Mouse (Mus musculus) layer of hippocampus, adult 18-20 months (tissue): ENCODE measurements around the gene Rdh16f1. TPM values are rescaled to one million over a fixed set of nuclear protein-coding genes. Genes with fewer than 3 reads are reported as not detected.
A peak's percentile ranks its signal among the peaks of the same experiment; 100 is the strongest.
"Not testable (repeated sequence)": the region's sequence is repeated elsewhere in the genome, so short reads cannot be mapped to it uniquely, and the experiment has no call there.

Experiments used
- DNase-seq, 2 experiments: peaks; one replicate each; pipeline ENCODE4 v3.0.0; 2022; ENCODE audit warnings: low spot score in 2 of 2
- total RNA-seq, 2 experiments: library from RNA; stranded (reverse); gene quantifications; 2 replicates each; pipeline ENCODE4 v1.2.3; 2021

Gene Rdh16f1
- total RNA-seq, 2 experiments from 2014 or later, result not detected

GRCm38 (mm10) chr10:127748847-127749612 is 10.6 kb upstream of the Rdh16f1 start:
- DNase-seq, result no peak

- peak; percentile 47 to 50 for DNase-seq
These were observed 9.3 kb upstream of the Rdh16f1 start for GRCm38 (mm10) chr10:127750136-127750777.

GRCm38 (mm10) chr10:127751548-127751947 is 8.0 kb upstream of the Rdh16f1 start, which contains the start of gene Gpr182:
Gpr182 (minus strand) TSS chr10:127751732.
- no peak for DNase-seq

- no peak for DNase-seq
These were observed 4.9 kb upstream of the Rdh16f1 start for GRCm38 (mm10) chr10:127754566-127755166.

DNA sequence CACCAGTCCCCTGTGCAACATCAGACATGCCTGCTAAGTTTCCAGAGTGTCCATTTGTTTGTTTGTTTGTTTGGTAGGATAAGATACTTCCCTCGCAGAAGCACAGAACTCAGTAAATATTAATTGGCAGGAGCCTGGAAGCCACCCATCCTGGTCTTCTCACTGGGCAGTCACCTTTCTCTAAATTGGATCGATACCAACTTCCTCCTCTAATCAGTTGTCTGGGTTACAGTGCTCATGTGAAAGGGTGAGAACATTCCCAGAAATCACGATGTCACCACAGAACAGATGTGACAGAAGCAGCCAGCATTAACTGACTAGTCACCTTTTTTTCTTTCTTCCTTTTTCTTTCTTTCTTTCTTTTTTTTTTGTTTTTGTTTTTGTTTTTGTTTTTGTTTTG is 4.3 kb upstream of the Rdh16f1 start:
- no peak for DNase-seq

- DNase-seq, result no peak
These were observed 3.7 kb upstream of the Rdh16f1 start for GRCm38 (mm10) chr10:127755770-127756468.

DNA sequence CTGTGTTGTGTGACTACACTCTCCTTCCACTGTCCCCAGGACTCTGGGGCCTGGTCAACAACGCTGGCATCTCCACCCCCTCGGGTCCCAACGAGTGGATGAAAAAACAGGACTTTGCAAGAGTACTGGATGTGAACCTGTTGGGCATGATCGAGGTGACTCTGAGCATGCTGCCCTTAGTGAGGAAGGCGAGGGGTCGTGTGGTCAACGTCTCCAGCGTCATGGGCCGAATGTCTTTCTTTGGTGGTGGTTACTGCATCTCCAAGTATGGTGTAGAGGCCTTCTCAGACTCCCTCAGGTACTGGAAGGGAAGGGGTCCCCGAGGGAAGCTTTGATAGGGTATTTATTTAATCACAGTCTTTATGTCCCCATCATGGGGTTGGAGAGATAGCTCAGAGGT is 3.3 kb downstream of the Rdh16f1 start:
- not testable (repeated sequence) for DNase-seq

DNA sequence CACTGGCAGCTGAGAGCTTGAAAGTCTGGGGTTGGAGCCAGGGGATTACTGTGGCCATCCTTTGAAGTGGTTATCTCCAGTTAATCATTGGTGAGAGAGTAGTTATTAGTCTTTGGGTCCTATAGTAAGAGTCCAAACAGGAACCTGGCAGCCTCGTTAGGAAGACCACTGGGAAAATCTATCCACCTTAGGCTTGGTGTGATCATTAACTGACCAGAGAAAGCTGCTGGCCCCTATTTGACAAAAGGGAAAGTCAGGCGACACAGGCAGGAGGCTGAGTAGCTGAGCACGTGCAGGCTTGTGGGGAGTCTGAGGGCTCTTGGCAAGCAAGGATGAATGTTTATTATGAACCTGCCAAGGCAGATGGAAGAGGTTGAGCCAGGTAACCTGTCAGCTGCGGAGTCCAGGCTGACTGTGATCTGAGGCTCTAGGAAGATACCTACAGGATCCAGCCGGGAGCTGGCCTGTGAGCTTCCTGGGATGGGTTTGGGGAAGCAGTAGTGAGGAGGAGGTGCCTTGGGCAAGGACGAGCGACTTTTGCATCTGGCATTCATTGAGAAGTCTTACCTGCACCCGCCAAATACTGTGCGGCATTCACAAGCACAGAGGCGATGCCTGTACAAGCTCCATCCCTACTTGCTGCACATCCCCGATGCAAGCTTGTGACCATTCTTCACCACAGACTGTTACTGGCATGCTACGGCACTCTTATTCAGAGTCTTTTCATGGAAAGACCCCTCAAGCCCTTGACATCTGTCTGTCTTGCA is 4.5 kb downstream of the Rdh16f1 start:
- no peak for DNase-seq

DNA sequence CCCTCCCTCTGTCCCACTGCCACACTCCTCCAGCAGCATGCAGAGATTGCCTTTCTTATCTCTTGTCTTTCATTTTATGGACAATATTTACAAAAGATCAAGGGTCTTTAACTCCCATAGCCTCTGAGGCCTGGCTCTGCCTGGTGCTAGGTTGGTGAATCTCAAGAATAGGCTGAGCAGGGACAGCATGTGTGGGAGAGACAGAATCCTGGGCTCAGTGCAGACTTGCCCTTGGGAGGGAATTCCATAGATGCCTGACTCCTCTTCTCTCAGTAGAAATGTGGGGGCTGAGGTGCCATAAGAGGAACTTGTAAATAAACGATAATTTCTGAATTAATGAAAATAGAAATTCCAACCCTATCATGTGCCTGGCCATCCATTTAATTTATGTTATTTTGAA is 7.0 kb downstream of the Rdh16f1 start:
- no peak for DNase-seq

DNA sequence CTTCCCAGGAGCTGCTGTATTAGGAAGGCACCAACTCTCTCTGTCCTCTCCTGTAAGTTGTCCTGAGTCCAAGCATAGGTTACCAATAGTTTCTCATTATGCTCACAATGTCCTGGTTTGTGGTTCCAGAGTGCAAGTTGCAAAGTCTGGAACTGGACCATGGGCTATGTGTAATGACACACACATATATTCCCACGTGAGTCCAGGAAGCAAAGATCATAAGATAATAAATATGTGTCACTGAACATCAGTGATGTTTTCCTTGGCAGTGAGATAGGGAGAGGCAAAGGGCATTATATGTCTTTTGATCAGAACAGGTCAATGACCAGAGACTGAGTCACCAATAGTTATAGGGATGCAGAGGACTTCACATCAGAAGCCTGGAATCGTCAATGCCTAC is 16.4 kb downstream of the Rdh16f1 start, which contains the start of gene Rdh9:
Gene Rdh9, plus strand, starts transcription at position 376 of the 400 bp plus-strand sequence.
- DNase-seq, result no peak

- DNase-seq, result not testable (repeated sequence)
These were observed 22.7 kb downstream of the Rdh16f1 start for GRCm38 (mm10) chr10:127782321-127782720.

- DNase-seq, result not testable (repeated sequence)
These were observed 25.8 kb downstream of the Rdh16f1 start for GRCm38 (mm10) chr10:127785411-127785810.

GRCm38 (mm10) chr10:127799295-127799694 is 39.7 kb downstream of the Rdh16f1 start:
- DNase-seq, result no peak

GRCm38 (mm10) chr10:127800891-127801290 is 41.3 kb downstream of the Rdh16f1 start, which contains the start of gene Rdh16:
Rdh16 (plus strand) TSS chr10:127801152.
- no peak for DNase-seq

GRCm38 (mm10) chr10:127801612-127802011 is 42.0 kb downstream of the Rdh16f1 start:
- no peak for DNase-seq

DNA sequence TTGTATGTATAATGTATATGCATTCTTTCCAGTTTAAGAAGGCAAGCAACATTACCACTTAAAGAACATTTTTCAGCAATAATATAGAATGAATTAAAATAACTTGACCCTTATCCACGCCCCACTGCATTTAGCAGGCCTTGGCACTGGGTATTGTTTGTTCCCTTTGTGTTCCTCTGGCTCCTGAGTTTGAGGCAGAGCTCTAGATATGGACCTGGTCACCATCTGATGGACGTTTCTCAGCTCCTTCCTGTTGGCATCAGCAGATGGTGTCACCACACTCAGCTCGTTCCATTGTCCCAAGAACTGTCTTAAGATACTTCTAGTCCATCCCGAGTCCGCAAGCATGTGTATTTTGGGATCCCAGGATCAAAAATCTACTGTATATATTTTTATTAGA is 42.6 kb downstream of the Rdh16f1 start:
- DNase-seq, result no peak

DNA sequence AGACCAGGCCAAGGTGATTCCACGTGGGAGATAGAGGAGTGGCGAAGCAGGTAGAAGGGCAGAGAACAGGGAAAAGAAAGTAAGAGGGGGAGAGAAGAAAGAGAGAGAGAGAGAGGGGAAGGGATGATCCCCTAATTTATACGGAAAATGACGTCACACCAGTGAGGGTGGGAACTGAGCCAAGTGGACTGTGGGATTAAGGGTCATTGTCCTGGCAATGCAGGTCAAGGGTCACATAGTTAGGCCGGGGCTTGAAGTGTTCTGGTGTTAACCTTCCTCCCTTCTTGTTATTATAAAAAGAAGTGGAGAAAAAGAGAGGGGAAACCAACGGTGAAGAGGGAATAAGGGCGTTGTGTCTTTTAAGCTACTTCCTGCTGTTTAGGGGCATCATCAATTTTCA is 44.8 kb downstream of the Rdh16f1 start:
- DNase-seq, result no peak

GRCm38 (mm10) chr10:127815888-127816287 is 56.3 kb downstream of the Rdh16f1 start:
- no peak for DNase-seq

DNA sequence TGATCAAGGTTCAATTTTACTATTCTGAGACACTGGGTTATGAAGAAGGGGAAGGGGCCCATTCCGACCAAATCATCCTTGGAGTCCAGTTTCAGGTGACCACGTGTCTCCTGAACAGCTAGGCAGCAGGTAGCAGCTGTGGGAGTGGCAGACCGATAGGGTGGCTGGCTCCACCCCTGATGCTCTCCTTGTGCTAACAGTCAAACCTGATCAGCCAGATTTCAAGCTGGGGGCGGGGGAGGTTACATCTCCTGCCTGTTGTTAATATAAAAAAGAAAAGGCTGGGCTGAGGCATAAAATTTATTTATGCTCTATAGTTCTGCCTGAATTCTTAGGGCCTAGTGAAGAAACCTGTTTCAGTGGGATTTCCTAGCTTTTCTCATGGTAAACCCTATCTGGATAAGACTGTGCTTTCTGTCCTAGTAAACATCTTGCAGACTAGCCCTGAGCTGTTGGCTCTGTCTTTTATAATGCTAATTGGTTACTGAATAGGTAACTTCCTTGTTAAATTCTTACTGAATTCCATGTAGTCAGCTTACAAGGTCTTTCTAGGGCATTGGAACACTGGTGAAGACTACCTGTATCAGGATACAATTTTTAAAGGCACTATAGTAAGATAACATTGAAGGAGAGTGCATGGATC is 57.8 kb downstream of the Rdh16f1 start:
- not testable (repeated sequence) for DNase-seq

- DNase-seq, result not testable (repeated sequence)
These were observed 62.2 kb downstream of the Rdh16f1 start for GRCm38 (mm10) chr10:127821806-127822205.
